Mouse (Mus musculus) left cerebral cortex, postnatal 10 days (tissue): ENCODE data around the gene Otud4. TPM values are rescaled to one million over a fixed set of nuclear protein-coding genes. Genes with fewer than 3 reads are reported as not detected.
"Not testable (repeated sequence)": the region's sequence is repeated elsewhere in the genome, so short reads cannot be mapped to it uniquely, and the experiment has no call there.

Source experiments
- DNase-seq, 2 experiments: peaks; one replicate each; pipeline ENCODE4 v3.0.0; 2021 to 2022; ENCODE audit warnings: low spot score in 2 of 2, mixed read lengths in 1 of 2; ENCODE audit errors: extremely low spot score in 1 of 2
- intact Hi-C: fragments of 180-260 bp; cut with DNase I; formaldehyde crosslinking; loops from one replicate; pipeline ENCODE4 v1.15.1; 2025
- total RNA-seq, 2 experiments: library from RNA; stranded (reverse); gene quantifications; 2 replicates each; pipeline ENCODE4 v1.2.3; 2021

Otud4 gene
- total RNA-seq, 2 experiments from 2014 or later: 44.9 to 45.8 TPM

DNA sequence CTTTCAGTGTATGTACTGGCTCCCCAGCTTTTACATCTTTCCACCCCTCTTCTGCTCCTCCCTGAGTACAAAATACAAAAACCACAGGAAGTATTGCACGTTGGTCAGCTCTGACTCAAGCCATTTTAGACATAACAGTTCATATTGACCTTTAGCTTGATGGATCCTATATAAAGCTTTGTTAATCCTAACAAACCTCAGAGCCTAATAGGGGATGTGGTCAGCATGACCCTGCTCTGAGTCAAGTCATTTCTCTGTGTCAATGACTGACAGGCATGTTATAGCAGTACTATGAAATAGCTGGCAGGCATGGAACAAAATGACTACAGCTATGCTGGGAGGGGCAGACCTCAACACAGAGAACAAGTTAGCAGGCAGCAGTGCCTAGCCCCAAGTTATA lies 3.3 kb upstream of the Otud4 start:
- intact Hi-C loops: no loop called here
- DNase-seq: no peak

DNA sequence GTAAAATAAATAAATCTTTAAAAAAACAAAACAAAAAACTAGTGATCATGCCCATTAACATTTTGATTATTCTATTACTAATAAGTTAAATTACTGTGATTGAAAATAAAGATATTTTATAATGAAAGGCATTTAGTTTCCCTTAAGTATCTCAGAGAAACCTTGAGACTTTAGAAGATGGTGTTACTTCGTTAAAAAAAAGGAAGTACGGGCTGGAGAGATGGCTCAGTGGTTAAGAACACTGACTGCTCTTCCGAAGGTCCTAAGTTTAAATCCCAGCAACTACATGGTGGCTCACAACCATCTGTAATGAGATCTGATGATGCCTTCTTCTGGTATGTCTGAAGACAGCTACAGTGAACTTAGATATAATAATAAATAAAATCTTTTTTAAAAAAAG lies 2.2 kb upstream of the Otud4 start:
- intact Hi-C loops: no loop called here
- no peak for DNase-seq

DNA sequence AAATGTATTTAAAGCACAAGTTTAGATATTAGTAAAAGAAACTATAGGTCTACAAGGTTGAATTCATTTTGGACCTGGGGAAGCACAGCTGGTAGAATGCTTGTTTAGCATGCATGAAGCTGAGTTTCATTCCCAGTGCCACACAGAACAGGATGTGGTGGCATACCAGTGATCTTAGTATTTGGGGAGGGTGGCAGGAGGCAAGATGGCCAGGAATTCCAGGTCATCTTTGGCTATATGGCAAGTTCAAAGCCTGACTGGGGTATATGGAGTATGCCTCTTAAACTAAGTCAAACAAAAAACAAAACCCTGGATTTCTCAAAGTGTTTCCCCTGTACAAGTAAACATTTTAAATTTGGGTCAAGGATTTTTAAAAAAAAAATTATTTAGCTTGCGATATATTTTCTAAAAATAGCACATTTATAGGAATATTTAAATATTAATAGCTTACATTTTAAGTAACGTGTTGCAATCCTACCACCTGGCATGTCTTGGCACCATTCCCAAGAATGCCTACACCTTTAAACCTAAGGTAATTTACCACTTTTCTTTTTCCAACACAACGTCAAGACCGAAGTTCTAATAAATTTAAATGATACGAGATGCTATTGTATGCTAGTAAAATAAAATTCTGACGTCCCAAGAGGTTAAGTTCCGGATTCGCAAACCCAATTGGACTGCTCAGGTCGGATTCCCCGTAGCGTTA lies 1.3 kb upstream of the Otud4 start:
- peak in 1 of 2 experiments; percentile 36 for DNase-seq
- intact Hi-C loops: no loop called here

GRCm38 (mm10) chr8:79638707-79639549 lies 490 bp upstream of the Otud4 start:
- intact Hi-C loops: no loop called here
- peak; percentile 97 to 99 for DNase-seq

- intact Hi-C loops: no loop called here
Measured at GRCm38 (mm10) chr8:79641119-79641518, 1.7 kb downstream of the Otud4 start.

DNA sequence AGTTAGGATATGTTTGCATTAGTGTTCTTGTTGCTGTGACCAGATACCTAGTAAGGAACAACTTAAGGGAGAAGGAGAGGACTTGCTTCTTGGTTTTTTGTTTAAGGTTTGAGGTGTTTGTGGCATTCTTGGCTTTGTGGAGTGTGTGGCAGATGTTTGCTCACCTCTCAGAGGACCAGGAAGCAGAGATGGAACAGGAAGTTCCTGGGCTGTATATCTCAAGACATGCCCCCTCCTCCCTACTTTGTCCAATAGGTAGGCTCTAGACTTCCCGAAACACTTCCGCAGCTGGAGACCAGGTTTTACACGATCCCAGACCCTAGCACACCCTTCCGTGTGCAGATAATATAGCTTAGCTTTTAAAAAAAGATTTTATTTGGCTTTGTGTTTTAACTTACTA lies 10.2 kb downstream of the Otud4 start:
- intact Hi-C loops: no loop called here

More at GRCm38 (mm10) chr8:79641119-79641518, 1.7 kb downstream of the Otud4 start:
- DNase-seq: no peak

DNA sequence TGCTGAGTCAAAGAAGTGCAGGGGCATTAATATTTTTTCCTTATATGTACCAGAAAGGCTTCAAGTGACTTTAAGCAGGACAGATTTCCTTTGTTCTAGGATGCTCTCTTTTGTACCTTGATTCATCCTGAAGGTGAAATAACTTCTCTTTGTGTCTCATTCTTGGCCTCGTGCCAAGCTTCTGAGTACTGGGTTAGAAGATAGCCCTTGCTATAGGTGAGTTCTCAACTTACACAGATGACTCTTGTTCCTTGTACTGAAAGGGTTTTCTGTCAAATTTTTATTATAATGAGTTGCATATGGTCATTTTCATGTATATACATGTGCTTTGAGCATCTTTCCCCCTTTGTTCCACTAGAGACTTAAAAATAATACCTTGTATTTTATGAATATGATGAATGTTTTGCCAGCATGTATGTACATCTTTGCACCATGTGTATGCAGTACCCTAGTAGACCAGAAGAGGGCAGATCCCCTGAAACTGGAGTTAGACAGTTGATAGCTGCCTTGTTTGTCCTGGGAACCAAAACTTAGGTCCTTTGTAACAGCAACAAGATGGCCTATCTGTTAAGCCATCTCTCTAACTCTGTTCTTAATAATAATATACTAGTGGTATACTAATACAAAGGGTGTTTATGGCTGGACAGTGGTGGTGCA lies 10.9 kb downstream of the Otud4 start:
- no peak for DNase-seq

More for the DNA sequence above, 10.2 kb downstream of the Otud4 start:
- no peak for DNase-seq

DNA sequence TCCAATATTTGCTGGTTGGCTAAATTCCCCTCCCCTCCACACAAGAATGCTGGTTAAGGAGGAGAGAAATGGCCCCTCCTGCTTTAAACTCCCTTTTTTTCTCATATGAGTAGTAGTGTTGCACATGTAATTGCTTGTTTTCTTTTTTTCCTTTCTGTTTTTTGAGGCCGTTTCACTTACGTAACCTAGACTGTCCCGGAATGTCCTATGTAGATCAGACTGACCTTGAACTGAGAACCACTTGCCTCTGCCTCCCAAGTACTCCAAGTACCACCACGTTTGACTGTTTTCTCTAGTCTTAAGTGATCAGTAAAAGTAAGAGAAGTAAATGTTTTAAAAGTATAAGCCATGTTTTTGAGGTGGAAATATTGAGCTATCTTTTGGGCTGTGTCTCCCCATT lies 14.3 kb downstream of the Otud4 start:
- intact Hi-C loops: no loop called here

More for the DNA sequence above, 10.9 kb downstream of the Otud4 start:
- intact Hi-C loops: no loop called here

GRCm38 (mm10) chr8:79658715-79659114 lies 19.3 kb downstream of the Otud4 start:
- DNase-seq, intact Hi-C loops: not testable (repeated sequence)

More for the DNA sequence above, 14.3 kb downstream of the Otud4 start:
- DNase-seq: no peak

GRCm38 (mm10) chr8:79676461-79676860 lies 37.0 kb downstream of the Otud4 start:
- intact Hi-C loops: no loop called here
- no peak for DNase-seq

DNA sequence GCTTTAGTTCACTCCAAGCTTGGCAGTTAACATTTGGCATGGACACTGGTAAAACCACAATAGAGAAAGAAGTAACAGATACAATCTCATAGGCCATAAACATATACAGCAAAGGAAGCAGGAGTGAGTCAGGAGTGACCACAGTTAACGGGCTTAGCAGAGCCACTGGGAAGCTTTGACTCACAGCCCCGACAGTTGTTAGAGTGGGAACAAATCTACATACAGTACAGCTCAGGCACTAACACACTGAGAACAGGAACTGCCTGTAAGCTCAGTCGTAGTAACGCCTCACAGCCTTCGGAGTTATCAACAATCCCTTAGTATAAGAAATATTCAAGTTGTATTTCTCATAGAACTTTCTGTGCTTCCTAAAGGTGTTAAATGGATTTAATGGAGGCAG lies 39.6 kb downstream of the Otud4 start:
- intact Hi-C loops: no loop called here
- DNase-seq: no peak

- intact Hi-C loops: loop anchor here (5.0 kb wide), 1 partner anchor 1042 kb away; no protein-coding TSS in a partner anchor
- not testable (repeated sequence) for DNase-seq
Measured at GRCm38 (mm10) chr8:79680083-79680482, 40.7 kb downstream of the Otud4 start.

- DNase-seq: peak in 1 of 2 experiments; percentile 29
- intact Hi-C loops: loop anchor here (5.0 kb wide), 1 partner anchor 1042 kb away; no protein-coding TSS in a partner anchor
Measured at GRCm38 (mm10) chr8:79680555-79680954, 41.1 kb downstream of the Otud4 start.

DNA sequence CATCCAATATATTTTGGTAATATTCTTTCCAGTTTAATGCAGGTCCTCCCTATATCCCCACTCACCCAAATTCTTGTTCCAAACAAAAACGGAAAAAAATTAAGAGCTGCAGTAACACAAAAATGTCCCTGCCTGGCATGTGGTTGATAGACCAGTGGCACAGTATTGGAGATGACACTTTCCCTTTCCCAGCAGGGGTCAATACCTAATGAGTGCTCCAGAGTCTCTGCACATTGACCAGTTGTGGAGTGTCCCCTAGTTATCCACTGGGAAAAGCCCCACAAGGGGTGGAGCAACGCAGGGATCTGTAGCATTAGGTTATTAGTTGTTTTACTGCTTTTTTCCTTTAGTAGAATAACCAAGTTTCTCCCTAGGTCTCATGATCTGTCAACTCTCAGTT lies 41.5 kb downstream of the Otud4 start:
- intact Hi-C loops: loop anchor here (5.0 kb wide), 1 partner anchor 1041 kb away; no protein-coding TSS in a partner anchor

DNA sequence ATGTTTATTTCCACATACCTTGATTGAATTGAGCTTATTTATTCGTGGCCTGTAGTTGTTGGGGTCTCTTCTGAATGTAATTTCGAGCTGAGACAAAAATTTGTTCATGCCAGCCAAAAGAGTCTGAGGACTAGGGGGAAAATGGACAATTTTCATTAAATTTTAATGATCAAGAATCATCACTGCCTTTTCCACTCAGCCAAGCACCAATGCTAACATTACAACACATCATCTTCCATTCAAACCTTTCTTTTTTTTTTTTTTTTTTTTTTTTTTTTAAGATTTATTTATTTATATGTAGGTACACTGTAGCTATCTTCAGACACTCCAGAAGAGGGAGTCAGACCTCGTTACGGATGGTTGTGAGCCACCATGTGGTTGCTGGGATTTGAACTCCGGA lies 46.5 kb downstream of the Otud4 start:
- intact Hi-C loops, DNase-seq: not testable (repeated sequence)

More for the DNA sequence above, 41.5 kb downstream of the Otud4 start:
- DNase-seq: no peak

- DNase-seq: no peak
- intact Hi-C loops: loop anchor here (10.0 kb wide), 1 partner anchor 1312 kb away; no protein-coding TSS in a partner anchor
Measured at GRCm38 (mm10) chr8:79692531-79692930, 53.1 kb downstream of the Otud4 start.

DNA sequence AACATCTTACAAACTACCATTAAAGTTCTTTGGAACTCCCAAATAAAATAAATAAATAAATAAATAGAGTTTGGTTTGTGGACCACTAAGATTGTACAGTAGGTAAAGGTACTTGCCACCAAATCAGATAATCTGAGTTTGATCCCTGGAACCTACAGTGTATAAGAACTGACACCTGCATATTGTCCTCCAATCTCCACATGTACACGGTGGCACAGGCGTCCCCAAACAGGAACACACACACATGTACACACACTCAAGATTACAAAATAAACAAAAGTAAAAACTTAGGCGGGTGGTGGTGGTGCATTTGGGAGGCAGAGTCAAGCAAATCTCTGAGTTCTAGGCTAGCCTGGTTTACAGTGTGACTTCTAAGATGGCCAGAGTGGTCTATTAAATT lies 67.3 kb downstream of the Otud4 start:
- no peak for DNase-seq
- intact Hi-C loops: no loop called here

- intact Hi-C loops: no loop called here
Measured at GRCm38 (mm10) chr8:79711064-79711961, 71.9 kb downstream of the Otud4 start, which contains the start of the genes Abce1 and Anapc10. TSS of gene Abce1 (minus strand) at chr8:79711740. TSS of gene Anapc10 (plus strand) at chr8:79711820.

More at GRCm38 (mm10) chr8:79711064-79711961, 71.9 kb downstream of the Otud4 start, which contains the start of the genes Abce1 and Anapc10:
- DNase-seq: peak; percentile 98 to 99
